Mouse (Mus musculus) ZHBTc4 (cell line): ENCODE data around the gene Trim71.

ENCODE experiments used
- DNase-seq: peaks from one replicate; pipeline ENCODE4 v3.0.0-alpha.2; 2011; ENCODE audit warnings: low read depth, low spot score

Gene Trim71

DNA sequence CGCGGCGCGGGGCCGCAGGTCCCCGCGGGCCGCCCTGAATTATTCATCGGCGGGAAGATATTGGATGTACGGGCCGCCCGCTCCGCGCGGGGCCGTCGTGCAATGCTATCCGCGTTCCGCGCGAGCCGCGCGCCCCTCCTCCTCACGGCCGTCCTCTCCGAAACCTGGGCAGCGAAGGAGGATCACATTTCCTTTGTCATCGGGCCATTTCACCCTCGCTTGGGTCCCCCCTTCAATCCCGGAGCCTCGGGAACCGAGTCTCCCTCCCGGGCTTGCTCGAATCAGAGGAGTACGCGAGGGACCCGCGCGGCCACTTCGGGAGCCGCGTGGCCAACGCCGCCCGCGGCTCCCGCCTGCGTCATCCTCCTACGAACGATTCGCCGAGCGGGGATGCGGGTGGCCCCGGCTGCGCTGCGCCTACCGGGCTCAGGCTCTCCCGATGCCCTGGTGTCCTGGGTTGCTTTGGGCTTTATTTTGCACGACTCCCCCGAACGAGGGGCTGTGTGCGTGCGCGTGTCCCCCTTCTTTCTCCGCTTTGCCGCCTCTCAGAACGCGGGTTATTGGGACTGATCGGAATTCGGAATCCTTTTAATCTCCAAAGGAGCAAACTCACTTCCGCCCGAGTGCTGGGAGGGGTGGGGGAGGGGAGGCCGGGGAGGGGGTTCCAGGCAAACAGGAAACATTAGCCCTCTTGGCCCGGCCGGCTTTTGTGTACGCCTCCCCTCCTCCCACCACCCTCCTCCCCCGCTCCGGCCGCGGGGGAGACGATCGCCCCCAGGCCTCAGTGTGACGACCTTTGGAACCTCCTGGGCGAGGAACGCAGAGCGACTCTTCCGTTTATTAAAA, at the start of gene Trim71:
Gene Trim71, minus strand, starts transcription at position 609 of the 846 bp plus-strand sequence.
- DNase-seq, result peak; percentile 91

DNA sequence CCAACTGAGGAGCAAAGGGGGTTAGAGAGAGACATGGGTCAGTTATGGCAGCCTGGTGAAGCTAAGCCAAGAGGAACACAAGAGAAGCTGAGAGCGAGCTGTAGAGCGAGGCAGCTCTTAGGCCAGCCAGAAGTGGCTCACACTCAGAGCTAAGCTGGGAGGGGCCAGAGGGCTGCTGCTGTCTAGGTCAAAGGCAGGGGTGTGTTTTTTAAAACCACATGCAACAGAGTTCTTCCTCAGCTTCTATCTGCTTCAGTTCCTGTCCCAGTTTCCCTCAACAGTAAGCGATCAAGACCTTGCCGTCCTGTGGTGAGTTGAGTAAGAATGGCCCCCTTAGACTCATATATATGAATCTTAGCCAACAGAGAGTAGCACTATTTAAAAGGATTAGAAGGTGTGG, 48.9 kb upstream of the Trim71 start:
- DNase-seq, result no peak

DNA sequence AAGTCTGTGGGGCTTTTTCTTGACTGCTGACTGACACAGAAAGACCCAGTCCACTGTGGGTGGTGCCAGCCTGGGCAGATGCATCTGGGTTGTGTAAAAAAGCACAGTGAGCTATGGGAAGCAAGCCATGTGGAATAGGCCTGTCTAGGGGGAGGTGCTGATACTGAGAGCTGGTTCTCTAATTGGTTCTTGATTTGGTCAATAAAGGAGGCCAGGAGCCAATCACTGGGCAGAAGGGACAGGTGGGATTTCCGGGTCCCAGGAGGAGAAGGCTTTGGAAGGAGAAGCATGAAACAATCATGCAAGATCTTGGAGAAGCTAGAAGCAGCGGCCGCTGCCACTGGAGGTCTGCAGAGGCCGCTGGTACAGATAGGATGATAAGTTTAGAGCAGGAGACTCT, 48.4 kb upstream of the Trim71 start:
- peak; percentile 55 for DNase-seq

DNA sequence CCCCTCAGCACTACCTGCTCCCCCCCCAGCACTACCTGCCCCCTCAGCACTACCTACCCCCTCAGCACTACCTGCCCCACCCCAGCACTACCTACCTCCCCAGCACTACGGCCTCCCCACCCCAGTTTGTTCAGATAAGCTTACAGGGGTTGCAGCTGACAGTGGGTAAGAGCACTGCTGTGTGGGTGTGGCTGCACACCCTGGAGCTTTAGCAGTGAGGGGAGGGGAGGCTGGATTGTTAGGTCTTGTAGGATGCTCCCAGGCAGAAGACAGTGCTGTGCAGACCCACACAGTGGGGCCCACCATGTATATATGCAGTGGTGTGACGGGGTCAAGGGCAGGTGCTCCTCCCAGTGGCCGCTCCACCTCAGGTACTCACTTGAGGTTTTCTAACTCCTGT, 46.1 kb upstream of the Trim71 start:
- peak; percentile 36 for DNase-seq

DNA sequence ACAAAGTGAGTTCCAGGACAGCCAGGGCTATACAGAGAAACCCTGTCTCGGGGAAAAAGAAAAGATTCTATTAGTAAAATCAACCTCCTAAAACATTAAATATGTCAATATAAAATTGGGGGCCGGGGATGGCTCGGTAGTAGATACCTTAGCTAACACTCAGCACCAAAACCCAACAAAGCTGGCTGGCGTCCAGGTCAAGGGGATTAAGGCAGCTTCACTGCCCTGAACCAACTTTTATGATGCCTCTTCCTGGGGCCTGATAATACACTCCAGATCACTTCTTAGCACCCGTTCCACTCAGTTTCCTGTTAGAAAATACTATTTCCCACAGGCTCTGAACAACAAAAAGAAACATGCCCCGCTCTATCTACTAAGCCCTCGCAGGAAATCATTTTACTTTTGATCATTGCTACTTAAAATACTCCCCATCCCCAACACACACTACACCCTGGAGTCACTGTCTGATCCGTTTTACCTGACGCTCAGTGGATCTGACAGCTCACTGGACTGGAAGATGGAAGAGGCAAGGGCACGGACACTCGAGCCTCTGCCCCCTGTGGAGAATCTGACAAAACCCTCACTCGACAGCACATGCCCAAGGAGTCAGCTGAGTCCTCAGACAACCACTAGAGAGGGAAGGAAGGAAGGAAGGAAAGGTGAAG, 39.8 kb upstream of the Trim71 start:
- no peak for DNase-seq

DNA sequence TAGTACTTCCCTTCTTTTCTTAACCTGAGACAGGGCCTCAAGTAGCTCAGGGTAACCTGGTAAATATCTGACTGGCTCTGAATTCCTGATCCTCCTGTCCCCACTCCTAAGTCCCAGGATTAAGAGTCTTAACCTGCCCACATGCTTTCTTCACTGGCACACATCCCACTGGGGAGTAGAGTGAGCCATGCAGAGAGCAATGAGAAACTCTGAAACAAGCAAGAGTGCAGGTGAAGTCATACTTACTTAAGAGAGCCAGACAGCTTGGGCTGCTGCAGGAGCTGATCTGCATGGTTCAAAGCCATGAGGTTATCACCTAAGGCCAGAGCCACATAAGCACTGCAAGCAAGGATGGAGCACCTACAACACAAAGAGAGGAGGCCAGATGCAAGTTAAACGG, 36.9 kb upstream of the Trim71 start:
- DNase-seq, result no peak

DNA sequence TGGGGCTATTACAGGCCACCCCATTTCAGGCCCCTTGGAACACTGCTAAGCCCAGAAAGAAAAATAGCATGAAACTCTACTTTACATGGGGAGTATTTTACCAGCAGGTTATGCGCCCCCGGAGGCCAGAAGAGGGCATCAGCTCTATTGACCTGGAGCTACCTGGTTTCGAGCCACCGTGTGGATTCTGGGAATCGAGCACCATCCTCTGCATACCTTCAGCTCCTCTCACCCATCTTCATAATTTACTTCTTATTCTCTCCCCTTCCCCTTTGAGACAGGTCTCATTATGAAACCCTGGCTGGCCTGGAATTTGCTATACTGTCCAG, 20.8 kb upstream of the Trim71 start:
- peak; percentile 74 for DNase-seq

DNA sequence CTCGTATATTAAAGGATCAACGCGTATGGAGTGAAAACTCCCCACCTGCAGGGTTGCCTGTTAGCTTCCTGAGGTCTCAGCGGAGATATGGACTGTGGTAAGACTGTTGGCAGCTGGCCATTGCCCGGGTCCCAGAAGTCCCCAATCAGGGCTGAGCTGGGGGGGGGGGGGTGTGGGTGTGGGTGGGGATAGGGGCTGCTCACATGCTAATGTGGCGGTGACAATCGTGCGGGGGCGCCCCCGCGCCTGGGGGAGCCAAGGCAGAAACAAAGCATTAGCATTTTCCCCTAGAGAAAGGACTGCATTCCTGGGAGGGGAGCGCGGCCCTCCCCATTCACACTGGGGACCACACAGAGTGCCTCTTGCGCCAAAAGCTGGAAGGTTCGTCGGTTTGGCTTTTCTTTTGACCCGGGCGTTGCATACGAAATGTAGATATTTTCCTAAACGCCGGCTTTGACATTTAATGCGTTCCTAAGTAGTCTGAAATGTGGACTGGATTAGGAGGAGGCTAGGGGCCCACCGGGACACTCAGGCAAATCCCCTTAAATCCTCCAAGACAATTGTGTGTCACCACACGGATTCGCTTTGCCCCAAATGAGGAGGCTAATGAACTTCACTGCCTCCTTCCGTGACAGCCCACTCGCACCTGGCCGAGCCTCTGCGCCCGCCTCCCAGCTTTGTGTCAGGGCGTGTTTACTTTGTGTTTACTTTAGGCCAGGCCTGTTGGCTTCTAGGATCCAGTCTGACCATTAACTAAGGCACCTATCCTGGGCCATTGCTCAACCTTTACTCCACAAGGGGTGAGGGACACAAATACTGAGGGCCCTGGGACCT, 20.2 kb upstream of the Trim71 start:
- DNase-seq, result peak; percentile 98

DNA sequence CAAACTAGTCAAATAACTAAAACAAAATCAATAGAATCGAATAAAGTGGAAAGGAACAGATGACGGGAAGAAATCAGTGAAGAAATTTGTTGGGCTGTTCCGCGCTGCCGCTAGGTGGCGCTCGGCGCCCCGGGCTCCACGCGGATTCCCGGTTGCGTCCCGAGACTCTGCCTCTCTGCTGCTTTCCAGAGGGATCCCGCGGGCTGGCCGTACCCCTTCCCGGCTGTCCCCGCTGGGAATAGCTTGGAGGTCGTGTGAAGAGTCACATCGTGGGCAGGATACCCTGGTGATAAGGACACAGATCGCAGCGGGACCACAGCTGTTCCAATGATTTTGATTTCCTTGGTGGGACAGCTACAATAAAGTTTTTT, 19.6 kb upstream of the Trim71 start:
- DNase-seq, result peak; percentile 94

DNA sequence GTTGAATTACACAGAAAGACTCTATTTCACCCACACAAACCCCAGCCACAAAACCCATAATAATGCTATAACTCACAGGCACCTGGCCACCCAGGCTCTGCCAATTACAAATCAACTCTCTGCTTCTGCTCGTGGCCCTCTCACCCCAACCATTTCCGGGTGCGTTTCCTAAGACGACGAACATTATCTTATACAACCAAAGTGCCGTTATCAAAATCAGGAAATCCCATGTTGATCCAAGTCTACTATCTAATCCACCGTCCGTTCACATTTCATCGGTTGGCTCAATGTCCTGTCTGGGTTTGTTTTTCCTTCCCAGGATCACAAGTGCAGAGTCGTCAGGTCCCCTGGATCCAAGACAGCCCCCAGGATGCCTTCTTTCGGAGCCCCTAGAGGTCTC, 14.5 kb upstream of the Trim71 start:
- DNase-seq, result no peak

DNA sequence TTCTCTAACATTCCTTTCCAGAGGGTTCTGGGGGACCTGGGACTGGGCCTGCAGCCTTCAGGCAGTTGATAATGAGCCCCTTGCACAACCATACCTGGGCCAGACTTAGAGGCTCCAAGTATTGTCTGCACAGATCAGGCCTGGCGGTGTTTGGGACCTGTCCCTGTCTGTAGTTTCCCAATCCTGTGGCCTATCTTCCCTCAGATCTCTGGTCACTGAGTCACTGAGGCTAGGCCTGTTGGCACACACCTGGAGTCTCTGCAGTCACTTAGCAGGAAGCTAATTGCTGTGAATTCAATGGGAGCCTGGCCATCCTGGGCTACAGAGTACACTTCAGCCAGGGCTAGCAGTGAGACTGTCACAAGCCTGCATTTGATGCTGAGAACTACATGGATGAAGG, 11.8 kb upstream of the Trim71 start:
- DNase-seq, result no peak

DNA sequence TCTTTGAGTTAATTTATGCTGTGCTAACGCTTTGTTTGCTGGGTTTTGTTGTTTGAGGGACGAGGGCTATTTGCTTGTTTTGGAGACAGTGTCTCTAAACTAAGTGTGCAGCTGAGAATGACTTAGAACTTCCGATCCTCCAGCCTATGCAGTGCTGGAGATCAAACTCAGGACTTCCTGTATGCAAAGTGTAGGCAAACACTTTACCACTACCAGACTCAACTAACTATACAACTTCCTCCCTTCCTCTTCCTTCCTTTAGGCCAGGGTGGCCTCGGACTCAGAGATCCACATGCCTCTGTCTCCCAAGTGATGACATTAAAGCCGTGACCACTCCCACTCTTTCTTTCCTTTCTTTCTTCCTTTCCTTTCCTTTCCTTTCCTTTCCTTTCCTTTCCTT, 9.4 kb upstream of the Trim71 start:
- DNase-seq, result no peak

DNA sequence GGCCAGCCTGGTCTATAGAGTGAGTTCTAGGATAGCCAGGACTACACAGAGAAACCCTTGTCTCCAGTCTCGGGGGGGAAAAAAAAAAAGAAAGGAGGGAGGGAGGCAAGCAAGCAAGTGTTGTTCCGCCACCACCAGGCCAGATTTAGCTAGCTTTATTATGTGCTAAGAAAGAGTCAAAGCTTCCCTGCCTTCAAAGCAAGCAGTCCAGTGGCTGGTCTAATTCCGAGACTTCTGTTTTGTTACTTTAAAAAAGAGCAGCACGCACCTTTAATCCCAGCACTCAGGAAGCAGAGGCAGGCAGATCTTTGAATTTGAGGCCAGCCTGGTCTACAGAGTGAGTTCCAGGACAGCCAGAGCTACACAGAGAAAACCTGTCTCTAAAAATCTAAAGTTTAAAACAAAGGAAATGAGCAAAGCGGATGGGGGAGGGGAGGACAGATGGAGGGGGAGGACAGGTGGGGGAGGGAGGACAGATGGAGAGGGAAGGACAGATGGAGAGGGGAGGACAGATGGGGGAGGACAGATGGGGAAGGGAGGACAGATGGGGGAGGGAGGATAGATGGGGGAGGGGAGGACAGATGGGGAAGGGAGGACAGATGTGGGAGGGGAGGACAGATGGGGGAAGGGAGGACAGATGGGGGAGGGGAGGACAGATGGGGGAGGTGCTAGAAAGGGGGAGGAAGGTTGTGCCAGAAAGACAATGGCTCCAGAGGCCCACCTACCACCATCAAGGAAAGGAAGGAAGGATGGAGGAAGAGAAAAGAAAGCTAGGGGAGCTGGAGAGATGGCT, 4.7 kb upstream of the Trim71 start:
- peak; percentile 70 for DNase-seq

DNA sequence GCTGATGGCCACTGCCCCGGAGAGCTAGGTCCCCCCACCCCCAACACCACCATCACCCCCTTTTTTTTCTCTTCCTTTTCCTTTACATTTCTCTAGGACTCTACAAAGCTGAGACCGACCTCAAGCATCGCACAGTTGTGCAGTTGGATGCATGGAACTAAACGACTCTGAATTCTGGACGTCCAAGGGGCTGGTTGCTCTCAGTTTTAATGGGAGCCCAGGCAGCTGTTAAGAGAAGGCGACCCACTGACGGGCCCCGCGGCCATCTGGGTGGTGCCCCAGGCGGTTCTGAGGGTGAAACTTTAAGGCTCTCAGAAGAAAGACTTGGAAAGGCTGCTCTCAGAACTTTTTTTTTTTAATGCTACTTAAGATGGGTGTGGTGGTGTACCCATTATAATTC, 498 bp upstream of the Trim71 start:
- DNase-seq, result peak; percentile 89

DNA sequence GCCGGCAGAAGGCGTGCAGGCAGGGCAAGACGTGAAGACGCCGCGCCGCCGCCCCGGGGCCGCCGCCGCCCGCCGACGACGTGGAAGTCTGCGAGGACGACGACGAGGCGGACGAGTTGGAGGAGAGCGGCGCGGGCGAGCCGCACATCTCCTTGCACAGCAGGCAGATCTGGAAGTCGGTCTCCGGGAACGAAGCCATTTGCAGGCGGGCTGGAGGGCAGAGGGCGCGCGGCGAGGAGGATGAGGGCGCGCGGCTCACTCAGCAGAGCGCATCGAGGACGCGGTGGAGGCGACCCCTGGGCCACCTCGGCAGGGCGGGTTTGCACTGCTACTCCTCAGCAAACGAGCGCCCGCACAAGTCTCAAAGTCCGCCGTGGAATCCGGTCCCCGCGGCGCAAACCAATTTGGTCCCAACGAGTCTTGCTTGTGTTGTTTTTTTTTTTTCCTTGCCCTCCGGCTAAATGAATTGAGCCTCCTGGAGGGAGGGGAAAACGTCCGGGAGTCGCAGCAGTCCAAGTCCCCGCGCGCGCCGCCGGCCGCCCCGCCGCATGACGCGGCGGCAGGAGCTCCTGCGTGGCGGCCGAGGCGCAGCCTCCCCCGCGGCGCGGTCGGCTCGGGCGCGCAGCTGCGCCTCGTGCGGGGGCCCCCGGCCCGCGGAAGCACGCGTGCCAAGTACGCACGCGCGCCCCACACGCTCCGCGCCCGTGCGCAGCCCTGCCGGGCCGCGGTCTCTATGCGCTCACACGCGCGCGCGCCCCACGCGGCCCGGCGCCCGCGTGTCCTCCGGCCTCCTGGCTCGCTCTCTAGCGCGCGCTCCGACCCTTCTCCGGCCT, 1.0 kb downstream of the Trim71 start:
- peak; percentile 90 for DNase-seq

DNA sequence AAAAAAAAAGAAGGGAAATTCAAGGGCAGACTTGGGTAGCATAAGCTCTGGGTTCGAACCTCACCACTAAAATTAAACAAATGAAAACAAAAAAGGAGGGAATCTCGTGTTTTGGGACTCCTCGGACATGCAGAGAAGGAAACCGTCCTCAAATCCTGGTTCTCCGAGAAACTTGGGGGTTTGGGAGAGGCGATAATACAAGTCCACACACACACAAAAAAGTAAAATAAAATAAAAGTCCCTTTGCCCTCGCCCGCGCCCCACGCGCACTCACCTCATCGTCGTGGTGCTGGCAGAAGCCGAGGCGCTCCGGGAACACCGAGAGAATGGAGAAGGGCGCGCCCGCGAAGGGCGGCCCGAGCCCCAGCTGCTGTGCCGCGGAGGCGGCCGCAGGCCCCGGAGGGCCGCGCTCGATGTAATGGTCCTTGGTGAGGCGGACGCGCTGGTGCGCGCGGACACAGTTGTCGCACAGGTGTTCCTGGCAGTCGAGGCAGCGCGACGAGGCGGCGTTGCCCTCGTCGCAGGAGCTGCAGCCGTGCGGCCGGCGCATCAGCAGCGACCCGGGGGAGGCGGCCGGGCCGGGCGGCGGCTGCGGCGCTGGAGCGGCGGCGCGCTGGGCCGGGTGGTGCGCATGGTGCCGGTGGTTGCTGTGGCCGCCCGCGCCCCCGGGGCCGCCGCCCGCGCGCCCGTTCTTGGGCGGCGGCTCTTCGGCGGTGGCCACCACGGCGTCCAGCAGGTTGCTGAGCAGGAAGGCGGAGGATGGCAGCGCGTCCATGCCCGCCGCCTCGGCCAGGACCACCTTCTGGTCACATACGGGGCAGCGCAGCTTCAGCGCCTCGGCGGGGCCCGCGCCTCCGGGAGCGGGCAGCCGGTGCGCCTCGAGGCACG, 1.9 kb downstream of the Trim71 start:
- DNase-seq, result peak; percentile 51

DNA sequence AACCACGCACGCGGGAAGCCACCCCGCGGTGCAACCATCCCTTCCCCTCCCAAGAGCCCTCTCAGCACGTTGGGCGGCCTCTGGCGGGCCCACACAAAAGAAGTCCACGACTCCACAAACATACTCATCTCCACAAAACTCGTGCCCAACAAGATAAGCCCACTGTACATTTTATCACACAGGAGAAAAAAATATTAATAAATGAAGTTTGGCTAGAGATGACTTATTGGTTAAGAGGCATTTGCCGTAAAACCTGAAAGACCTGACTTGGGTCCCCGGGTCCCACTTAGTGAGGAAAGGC, 2.5 kb downstream of the Trim71 start:
- peak; percentile 65 for DNase-seq

DNA sequence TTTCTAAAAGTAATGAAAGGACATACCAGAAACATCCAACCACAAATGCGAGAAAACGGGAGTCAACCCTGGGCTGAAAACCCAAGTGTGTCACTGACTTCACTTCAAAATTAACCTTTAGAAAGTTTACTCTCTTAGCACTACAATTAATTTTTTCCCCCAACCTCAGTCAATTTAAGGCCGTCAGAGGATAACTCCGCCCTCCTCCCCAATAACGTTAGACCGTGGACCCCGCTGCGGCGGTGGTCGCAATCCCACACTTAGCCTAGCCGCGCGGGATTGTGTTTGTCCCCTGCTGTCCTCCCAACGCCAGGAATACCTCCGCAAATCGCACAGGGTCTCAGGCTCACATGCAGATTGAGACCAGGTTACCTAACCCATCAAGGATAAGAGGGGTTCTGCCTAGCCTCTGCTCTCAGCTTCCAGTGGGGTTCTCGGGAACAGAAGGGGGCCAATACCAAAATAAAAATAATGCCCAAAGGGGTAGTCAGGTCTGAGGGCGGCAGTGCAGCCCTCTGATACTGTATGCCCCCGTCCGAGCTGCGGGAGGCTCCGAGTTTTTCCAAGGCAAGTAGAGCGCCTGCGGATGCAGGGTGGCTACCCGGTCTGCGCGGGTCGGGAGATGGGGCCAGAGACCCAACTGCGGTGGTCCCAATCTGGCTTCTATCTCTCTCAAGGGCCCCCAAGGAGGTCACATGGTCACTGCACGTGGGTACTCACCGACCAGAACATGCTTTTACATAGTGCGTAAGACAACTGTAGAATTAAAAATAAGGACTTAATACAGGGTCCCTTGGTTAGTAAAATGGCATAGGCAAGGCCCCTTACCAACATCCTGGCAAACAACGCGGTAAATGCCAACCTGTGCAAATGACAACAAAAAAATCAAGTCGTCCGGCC, 3.1 kb downstream of the Trim71 start:
- DNase-seq, result no peak

DNA sequence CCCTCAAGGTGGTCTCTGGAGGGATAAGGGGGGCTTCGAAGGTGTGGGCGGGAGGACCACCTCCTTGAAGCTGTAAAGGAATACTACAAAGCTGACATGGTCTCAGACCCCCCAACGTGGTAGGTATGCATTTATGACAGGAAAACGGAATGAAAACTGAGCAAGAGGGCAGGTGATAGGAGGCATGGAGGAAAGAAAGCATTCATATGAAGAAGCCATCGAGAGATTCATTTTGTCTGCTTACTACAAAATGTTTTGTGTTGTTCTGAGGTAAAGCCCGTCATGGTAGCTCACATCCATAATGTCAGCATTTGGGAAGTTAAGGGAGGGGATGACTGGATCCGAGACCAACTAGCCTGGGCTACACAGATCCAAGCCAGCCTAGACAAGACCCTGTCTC, 4.0 kb downstream of the Trim71 start:
- DNase-seq, result no peak
